Mouse (Mus musculus): ENCODE data around the gene Grin2c.

- no peak for TF ChIP-seq CTCF (IDR thresholded peaks at IDR 0.05; ENCODE audit: insufficient read depth, low read depth, low read length)
- TF ChIP-seq POLR2A (IDR thresholded peaks at IDR 0.05; ENCODE audit: insufficient read depth, low read depth, low read length) = no peak
Observed at GRCm38 (mm10) chr11:115275509-115275908, 8.5 kb upstream of the Grin2c start.
